Mouse (Mus musculus): ENCODE data around the gene Fbxo28. TPM values are rescaled to one million over a fixed set of nuclear protein-coding genes. Genes with fewer than 3 reads are reported as not detected.

Fbxo28 gene
- total and polyA plus RNA-seq, 3 experiments = 16.3 to 72.5 (median 17.2) TPM

DNA sequence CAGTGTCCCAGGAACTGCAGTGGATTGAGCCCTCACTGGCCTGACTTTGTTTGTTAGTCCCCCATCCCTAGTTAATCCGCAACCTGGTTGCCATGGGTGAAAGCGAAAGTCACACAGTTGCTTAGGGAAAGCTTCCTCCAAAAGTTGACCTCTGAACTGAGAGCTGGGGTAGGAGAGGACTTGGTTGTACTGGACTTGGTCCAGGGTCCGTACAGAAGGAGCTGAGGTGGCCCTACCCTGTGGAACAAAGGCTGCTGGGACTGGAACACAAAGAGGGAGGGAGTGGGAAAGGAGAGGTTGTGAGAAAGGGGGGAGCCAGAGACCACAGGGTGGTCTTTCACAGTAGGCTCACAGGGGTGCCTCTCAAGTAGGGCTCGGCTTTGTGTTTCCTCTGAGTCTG is 73.1 kb downstream of the Fbxo28 start:
- Histone ChIP-seq H3K9me3 (replicated peaks; ENCODE audit: insufficient read depth, low read length) (no peaks in the 10 kb centered on the region), H3K27me3 (ENCODE audit: control insufficient read depth in 1 of 2, insufficient read depth in 2 of 2, low read length in 2 of 2) (no peaks in the 10 kb centered on the region), H3K79me2 (ENCODE audit: control insufficient read depth, insufficient read depth, low read length, poor library complexity) (no peaks in the 10 kb centered on the region), H3K9ac (ENCODE audit: control insufficient read depth, low read depth, low read length, poor library complexity, severe bottlenecking) (no peak overlapping the region), H3K4me3 (ENCODE audit: control insufficient read depth in 1 of 2, insufficient read depth in 1 of 2, low read depth in 2 of 2, low read length in 2 of 2) (no peak overlapping the region), H3K4me1 (ENCODE audit: control insufficient read depth in 1 of 2, insufficient read depth in 2 of 2, low read length in 2 of 2) (peaks cover 5 to 13% of the 10 kb centered on the region in 2 experiments), H3K36me3 (ENCODE audit: control insufficient read depth in 1 of 2, insufficient read depth in 2 of 2, low read length in 2 of 2) (peaks cover 0 to 4% of the 10 kb centered on the region in 2 experiments; a peak in 2 of 4 replicates), H3K27ac (ENCODE audit: control insufficient read depth, low read depth, low read length) (no peak overlapping the region)
- no peak for DNase-seq (ENCODE audit: low read depth, low spot score)
- TF ChIP-seq SIN3A (IDR thresholded peaks at IDR 0.05; ENCODE audit: low read length) (no peak), JUND (IDR thresholded peaks at IDR 0.05; ENCODE audit: low read depth, low read length) (no peak), GABPA (IDR thresholded peaks at IDR 0.05; ENCODE audit: low read depth, low read length) (no peak), MXI1 (IDR thresholded peaks at IDR 0.05; ENCODE audit: low read depth, low read length) (no peak), MYB (IDR thresholded peaks at IDR 0.05; ENCODE audit: low read depth, low read length) (no peak), CTCF (IDR thresholded peaks at IDR 0.05 in 2 of 3, conservative IDR thresholded peaks at IDR 0.05 in 1 of 3; ENCODE audit: control insufficient read depth in 1 of 3, insufficient read depth in 1 of 3, low read depth in 2 of 3, low read length in 3 of 3, poor library complexity in 1 of 3, severe bottlenecking in 1 of 3) (no peak), TBP (IDR thresholded peaks at IDR 0.05; ENCODE audit: low read depth, low read length) (no peak)

- no peaks in the 10 kb centered on the region for H3K79me2 ChIP-seq (ENCODE audit: control insufficient read depth, insufficient read depth, low read length, poor library complexity)
- H3K4me1 ChIP-seq (ENCODE audit: control insufficient read depth in 1 of 2, insufficient read depth in 2 of 2, low read length in 2 of 2) = peaks cover 5 to 13% of the 10 kb centered on the region in 2 experiments
- no peak overlapping the region for H3K4me3 ChIP-seq (ENCODE audit: control insufficient read depth in 1 of 2, insufficient read depth in 1 of 2, low read depth in 2 of 2, low read length in 2 of 2)
- TF ChIP-seq EP300 (IDR thresholded peaks at IDR 0.05; ENCODE audit: low read depth in 1 of 2, low read length in 2 of 2) = peak; percentile 46 to 78; a peak in 3 of 4 replicates
- TF ChIP-seq GATA1 (IDR thresholded peaks at IDR 0.05; ENCODE audit: low read depth, low read length) = peak; percentile 76
- no peak for TF ChIP-seq POLR2AphosphoS5 (IDR thresholded peaks at IDR 0.05; ENCODE audit: borderline replicate concordance, low read depth, low read length)
- 0 out of 2 replicates have a peak, but pooled peaks have one; percentile 13 for TF ChIP-seq SIN3A (IDR thresholded peaks at IDR 0.05; ENCODE audit: low read length)
- TF ChIP-seq TCF12 (IDR thresholded peaks at IDR 0.05; ENCODE audit: low read depth, low read length) = 0 out of 2 replicates have a peak, but pooled peaks have one; percentile 46
- no peak for TF ChIP-seq MYC (IDR thresholded peaks at IDR 0.05; ENCODE audit: low read depth, low read length)
- TF ChIP-seq TBP (IDR thresholded peaks at IDR 0.05; ENCODE audit: low read depth, low read length) = 0 out of 2 replicates have a peak, but pooled peaks have one; percentile 21
- no peak for TF ChIP-seq ELF1 (IDR thresholded peaks at IDR 0.05; ENCODE audit: low read depth, low read length)
- TF ChIP-seq HCFC1 (IDR thresholded peaks at IDR 0.05; ENCODE audit: low read depth, low read length) = no peak
- no peak for TF ChIP-seq MYB (IDR thresholded peaks at IDR 0.05; ENCODE audit: low read depth, low read length)
- no peak overlapping the region; the same call in 1 of the 2 replicates for H3K9ac ChIP-seq (ENCODE audit: control insufficient read depth, low read depth, low read length, poor library complexity, severe bottlenecking)
- peaks cover 0 to 4% of the 10 kb centered on the region in 2 experiments; a peak in 2 of 4 replicates for H3K36me3 ChIP-seq (ENCODE audit: control insufficient read depth in 1 of 2, insufficient read depth in 2 of 2, low read length in 2 of 2)
- no peaks in the 10 kb centered on the region for H3K9me3 ChIP-seq (replicated peaks; ENCODE audit: insufficient read depth, low read length)
- no peaks in the 10 kb centered on the region for H3K27me3 ChIP-seq (ENCODE audit: control insufficient read depth in 1 of 2, insufficient read depth in 2 of 2, low read length in 2 of 2)
- peak overlapping the region; percentile 8 for H3K27ac ChIP-seq (ENCODE audit: control insufficient read depth, low read depth, low read length)
- DNase-seq (ENCODE audit: low read depth, low spot score) = peak; percentile 64
Measured at GRCm38 (mm10) chr1:182266028-182266525, 75.4 kb downstream of the Fbxo28 start.

Other genes with a start within 250 kb of the Fbxo28 start
- 61.3 and 61.8 TPM in 2 replicates for gene Srp9, start 216.9 kb downstream of the Fbxo28 start, total RNA-seq (2012; rRNA removed)
- gene Srp9, start 216.9 kb downstream of the Fbxo28 start, polyA plus RNA-seq (2012; ENCODE audit: insufficient read depth in 1 of 2, insufficient read length in 2 of 2, low read depth in 1 of 2, low replicate concordance in 2 of 2, missing spikeins in 1 of 2) = 10 to 100 TPM in 1 of 2 experiments, not detected in 1; 49.7 TPM
- gene Vmn1r1, start 177.1 kb downstream of the Fbxo28 start, total RNA-seq (2012; rRNA removed) = not detected in 2 replicates
- under 1 TPM in 1 of 2 experiments, not detected in 1; 0.07 TPM for gene Vmn1r1, start 177.1 kb downstream of the Fbxo28 start, polyA plus RNA-seq (2012; ENCODE audit: insufficient read depth in 1 of 2, insufficient read length in 2 of 2, low read depth in 1 of 2, low replicate concordance in 2 of 2, missing spikeins in 1 of 2)
- gene Degs1, start 58.8 kb downstream of the Fbxo28 start, total RNA-seq (2012; rRNA removed) = 40.3 and 46.3 TPM in 2 replicates
- 10 to 100 TPM in 1 of 2 experiments, not detected in 1; 54.3 TPM for gene Degs1, start 58.8 kb downstream of the Fbxo28 start, polyA plus RNA-seq (2012; ENCODE audit: insufficient read depth in 1 of 2, insufficient read length in 2 of 2, low read depth in 1 of 2, low replicate concordance in 2 of 2, missing spikeins in 1 of 2)
- gene Trp53bp2, start 67.5 kb upstream of the Fbxo28 start, total RNA-seq (2012; rRNA removed) = 2.6 and 3.2 TPM in 2 replicates
- 10 to 100 TPM in 1 of 2 experiments, not detected in 1; 15.1 TPM for gene Trp53bp2, start 67.5 kb upstream of the Fbxo28 start, polyA plus RNA-seq (2012; ENCODE audit: insufficient read depth in 1 of 2, insufficient read length in 2 of 2, low read depth in 1 of 2, low replicate concordance in 2 of 2, missing spikeins in 1 of 2)
- 10.6 and 13.6 TPM in 2 replicates for gene Capn2, start 176.0 kb upstream of the Fbxo28 start, total RNA-seq (2012; rRNA removed)
- gene Capn2, start 176.0 kb upstream of the Fbxo28 start, polyA plus RNA-seq (2012; ENCODE audit: insufficient read depth in 1 of 2, insufficient read length in 2 of 2, low read depth in 1 of 2, low replicate concordance in 2 of 2, missing spikeins in 1 of 2) = 10 to 100 TPM in 1 of 2 experiments, not detected in 1; 19.3 TPM
- not detected in 2 replicates for gene Capn8, start 223.4 kb upstream of the Fbxo28 start, total RNA-seq (2012; rRNA removed)
- not detected for gene Capn8, start 223.4 kb upstream of the Fbxo28 start, polyA plus RNA-seq (2012; ENCODE audit: insufficient read depth in 1 of 2, insufficient read length in 2 of 2, low read depth in 1 of 2, low replicate concordance in 2 of 2, missing spikeins in 1 of 2)

All from MEL (cell line).